Mouse (Mus musculus) adrenal gland, adult (tissue): ENCODE data around the gene Sipa1l3.

Experiments used
- DNase-seq, 2 experiments: peaks; one replicate each; pipeline ENCODE4 v3.0.0; 2022 to 2023; ENCODE audit warnings: low spot score in 1 of 2; ENCODE audit not compliant: inconsistent age in 2 of 2

Sipa1l3 gene

DNA sequence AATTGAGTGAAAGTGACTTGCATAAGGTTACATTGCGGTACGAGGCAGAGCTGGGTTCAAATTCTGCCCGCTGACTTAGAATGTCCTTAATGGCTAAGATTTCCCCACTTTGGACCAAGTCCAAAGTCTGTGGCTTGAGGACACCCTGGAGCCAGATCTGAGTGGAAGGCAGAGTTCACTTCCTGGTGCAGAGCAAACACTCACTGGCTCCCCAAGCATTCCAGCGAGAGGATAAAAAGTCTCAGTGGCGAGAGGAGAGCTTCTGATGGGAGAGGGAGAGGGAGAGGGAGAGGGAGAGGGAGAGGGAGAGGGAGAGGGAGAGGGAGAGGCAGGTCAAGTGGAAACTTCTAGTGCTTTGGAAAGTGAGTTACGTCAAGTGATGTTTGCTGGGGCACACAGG, 100.2 kb downstream of the Sipa1l3 start:
- DNase-seq, result no peak

DNA sequence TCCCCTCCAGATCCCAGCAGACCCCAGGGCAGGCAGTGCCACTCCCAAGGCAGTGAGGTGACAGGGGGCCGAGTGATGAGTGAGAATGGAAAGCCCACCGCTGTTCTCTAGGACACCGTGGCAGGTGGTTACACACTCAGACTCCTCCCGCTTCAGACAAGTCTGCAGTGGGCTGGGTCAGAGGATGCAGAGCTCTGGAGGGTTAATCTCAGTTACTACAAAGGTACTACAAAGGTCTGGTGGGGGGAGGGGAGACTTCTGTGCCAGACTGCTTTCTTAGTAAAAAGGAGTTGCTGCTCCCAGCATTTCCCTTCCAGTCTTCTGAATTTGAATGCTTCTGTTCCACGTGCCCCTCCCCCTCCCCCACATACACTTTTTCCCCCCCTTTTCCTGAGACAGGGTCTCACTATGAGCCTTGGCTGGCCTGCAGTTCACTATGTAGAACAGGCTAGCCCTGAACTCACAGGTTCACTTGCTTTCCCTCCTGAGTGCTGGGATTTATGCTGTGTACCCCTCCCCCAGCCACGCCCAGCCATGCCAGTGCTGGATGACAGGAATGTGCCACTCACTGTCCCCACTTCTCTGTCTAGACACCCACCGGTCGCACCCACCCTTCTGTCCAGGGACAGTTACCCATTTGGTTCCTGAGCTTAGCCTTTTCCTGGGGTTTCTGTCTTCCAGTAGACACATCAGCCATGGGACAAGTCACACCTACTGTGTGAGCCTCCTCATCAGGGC, 100.9 kb downstream of the Sipa1l3 start:
- no peak for DNase-seq

DNA sequence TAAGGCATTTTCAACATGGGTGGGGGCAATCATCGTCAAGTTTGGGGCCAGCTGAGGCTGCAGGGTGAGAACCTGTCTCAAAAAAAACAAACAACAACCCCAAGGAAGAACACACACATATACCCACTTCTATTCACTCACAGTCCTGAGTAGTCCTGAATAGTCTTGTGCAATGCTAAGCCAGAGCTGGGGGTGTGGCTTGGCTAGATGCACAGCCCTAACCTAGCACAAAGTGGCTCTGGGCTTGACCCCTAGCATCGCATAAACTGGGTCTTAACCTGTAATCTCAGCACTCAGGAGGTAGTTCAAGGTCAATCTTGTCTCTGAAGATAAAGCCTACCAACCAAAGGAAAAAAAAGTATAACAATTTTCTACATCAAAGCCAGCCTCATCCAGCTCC, 101.5 kb downstream of the Sipa1l3 start:
- DNase-seq, result no peak

DNA sequence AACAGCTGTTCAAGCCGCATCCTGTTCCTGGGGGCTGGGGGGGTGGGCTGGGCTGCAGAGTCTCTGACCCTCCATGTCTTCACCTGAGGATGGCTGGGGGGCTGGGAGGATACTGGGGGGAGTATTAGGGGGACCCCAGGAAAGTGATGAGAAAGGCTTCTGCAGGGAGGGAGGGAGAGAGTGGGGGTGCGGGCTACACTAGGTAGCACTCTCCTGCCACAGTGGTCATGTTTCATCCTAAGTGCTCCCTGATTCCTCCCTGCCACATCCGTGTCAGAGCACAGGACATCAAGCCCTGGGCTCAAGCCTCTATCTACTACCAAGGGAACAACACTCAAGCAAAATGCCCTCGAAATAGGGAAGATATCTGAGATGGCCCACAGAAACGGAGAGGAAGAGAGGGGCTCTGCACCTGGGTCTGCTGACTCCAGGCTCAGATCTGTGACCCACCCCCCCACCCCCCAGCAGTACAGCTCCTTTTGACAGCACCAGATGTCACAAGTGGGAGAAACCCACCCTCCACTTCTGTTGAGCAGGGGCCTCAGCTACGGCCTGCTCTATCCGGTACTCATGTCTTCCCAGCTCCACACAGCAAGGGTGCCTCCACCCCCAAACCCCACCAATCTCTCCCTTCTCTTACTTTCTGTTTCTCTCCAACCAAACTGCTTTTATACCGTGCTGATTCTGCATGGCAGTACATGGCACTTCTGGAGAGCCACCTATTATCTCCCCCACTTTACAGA, 106.4 kb downstream of the Sipa1l3 start:
- DNase-seq, result no peak

DNA sequence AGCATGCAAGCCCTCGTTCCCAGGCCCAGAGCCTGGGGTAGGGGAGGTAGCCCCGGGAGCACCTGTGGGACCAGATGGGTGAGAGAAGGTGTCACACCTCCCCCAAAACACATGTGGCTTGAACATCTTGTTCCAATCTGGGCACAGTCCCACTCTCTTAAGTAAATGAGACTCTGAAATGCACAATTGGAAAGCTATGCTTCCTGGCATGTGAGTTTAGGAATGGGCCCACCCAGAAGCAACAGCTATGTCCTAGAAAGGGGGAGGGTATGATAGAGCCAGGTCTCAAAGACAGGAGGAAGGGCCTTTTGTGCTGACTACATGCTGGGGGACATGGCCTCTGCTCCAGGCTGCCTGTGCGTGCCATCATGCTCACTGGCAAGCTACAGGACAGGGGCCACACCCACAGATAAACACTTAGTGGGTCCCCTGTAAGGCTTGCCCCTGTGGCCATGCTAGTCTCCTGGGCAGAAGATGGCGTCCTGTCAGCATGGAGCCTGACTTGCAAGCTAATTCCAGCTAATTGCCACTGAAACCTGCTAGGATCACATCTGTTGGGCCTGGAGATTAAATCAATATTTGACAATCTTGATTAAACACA, 107.1 kb downstream of the Sipa1l3 start:
- DNase-seq, result no peak

DNA sequence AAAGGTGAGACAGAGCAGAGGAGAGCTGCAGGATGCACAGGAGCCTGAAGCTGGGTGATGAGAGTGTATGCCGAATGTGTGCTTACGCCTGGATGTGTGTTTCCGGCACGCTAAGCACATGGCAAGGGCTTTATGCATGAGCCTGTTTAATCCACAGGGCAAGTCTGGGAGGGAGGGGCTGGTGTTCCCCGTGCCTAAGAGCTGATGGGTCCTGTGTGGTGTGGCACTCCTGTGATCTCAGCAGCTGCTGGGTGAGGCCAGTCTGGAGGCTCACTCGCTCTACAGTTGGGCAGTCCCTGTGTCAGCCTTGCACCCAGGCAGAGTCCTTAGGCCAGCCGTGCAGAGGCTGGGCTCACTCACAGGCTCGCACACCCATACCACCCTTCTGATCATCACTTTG, 108.0 kb downstream of the Sipa1l3 start:
- no peak for DNase-seq

DNA sequence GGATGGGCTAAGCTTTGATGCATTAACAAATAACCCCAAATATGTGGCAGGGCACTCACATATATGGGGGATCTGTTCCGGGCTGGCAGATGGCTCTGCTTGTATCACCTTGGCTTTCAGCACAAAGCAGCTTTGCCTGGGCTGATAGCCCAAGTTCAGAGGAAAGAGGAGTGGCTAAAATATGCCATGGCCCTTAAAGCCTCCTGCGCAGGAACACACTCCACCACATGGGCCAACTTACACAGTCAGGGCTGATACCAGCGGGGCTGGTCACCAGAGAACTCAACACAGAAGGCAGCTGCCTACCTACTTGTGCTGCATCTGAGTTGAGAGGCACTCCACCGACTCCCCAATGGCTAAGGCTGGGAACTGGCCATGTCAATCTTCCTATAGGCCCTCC, 111.6 kb downstream of the Sipa1l3 start:
- DNase-seq, result no peak

DNA sequence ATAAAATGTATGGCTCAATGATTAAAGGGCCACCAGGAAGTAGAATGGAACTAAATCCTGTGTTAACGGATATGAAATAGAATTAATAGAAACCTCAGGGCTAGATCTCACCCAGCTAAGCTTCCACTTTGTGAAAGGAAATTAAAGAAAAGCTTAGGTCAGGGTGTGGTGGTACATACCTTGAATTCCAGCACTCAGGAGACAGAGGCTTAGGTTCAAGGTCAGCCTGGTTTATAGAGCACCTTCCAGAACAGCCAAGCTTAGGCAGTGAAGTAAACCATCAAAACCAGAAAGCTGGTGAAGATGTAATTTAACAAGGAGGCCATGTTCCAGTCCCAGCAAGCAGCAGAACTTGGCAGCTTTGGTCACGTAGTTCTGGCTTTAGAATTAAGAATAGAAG, 114.3 kb downstream of the Sipa1l3 start:
- no peak for DNase-seq

DNA sequence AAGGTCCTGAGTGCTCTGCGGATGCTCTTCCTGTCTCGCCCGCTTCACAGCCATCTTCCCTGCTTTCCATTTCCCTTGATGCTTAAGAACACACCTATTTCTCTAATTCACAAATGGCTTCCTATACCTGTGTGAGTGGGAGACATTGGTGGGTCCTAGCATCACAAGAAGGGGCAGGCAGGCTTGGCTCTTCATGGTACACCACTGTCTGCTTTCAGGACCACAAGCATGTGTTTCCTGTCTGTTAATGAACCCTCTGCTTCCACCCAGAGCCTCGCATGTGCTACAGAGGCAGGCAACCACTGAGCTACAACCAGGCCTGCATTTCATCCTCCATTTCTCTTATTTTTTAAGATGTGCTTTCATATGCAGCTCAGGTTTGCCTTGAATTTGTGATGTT, 116.4 kb downstream of the Sipa1l3 start:
- DNase-seq, result no peak

DNA sequence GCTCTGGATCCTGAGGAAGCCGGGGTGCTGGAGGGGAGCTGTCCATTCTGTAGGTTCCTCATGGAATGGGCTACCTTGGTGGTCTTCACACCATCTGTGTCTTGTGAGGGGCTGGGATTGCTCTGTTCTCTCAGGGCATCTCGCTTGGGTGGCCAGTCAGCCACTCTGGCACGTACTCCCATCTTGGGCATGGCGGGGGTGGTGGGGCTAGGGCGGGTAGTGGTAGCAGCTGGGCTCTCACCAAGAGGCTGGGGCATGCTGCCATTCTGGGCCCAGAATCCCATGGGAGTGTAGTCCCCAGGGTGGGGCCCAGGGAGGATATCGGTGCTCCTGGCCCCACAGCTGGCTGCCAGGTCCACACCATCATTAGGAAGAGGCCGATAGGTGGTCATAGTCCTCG, 118.0 kb downstream of the Sipa1l3 start:
- no peak for DNase-seq

DNA sequence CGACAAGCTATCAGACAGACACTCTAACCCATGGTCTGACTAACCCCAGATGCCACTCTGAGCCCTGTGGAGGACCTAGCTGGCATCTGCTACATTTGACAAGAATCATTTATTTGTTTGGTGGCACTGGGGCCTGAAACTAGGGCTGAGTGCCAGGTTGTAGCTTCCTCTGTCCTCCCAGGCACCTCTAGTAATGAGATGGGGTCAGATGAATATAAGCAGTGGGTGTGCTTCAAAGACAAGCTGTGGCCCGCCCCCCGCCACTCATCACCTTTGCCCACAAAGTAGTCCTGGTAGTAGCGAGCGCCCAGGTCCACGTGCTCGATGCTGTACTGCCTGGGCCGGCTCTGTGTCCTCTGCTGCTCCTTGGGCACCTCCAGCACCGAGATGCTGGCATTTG, 119.4 kb downstream of the Sipa1l3 start:
- no peak for DNase-seq

DNA sequence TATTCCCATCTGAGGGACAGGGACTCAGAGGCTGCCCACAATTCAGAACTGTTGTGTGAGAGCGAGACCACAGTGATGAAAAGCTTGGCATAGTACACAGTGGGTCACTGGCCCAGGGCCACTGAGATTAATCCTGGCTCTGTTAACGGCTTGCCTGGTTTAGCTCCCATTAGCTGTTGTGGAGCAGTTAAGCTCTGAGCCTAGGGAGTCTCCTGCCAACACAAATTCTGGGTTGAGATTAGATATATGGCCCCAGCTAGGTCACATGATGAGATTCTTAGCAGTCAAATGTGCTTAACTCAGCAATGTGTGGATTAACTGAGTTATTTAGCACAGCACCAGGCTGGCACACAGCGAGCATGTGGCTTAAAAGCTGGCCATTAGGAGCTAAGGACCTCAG, 121.0 kb downstream of the Sipa1l3 start:
- DNase-seq, result no peak

DNA sequence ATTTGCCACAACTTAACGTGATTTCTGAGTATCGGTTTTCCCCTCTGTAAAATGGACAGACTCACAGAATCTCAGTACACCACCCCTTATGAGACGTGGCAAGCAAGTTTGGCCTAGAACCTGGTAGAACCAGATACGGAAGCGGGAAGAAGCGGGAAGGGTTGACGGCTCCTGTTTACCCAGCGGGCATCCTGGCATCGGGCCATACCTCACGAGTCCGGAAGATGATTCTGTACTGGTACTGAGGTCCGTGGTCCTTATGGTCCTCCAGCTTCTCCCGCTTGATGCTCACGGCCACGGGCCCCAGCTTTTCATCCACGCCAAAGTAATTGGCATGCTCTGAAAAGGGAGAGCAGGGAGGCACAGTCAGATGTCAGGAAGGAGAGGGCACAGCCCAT, 121.5 kb downstream of the Sipa1l3 start:
- no peak for DNase-seq

DNA sequence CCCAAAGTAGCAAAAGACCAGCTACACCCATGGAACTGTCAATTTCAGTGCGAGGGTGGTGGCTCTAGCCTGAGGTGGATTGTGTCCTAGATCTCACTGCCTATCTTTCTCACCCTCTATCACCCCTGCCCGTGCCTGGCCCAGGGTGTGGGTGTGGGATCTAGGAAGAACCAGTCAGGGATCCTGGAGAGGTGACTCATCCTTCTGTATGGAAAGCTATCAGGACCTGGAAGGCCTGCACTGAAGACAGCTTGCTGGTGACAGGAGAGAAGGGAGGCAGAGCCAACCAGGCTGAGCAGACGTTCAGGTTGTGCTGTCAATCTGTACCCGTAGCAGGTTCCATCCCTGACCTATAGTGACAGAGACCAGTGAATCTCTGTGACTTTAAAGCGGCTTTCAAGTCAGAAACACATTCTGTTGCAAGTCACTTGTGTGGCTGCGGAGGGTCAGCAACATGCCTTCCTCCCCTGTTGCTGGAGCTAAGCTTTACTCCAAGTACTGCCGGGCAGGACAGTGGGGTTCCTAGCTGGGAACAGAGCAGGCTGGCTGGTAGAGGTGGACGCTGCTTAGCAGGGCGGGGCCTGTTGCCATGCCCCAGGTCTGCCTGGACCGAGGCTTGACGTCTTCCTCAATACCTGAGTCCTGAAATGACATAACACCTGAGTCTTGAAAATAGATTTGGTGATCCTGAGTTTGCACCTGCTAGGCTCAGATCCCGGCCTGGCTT, 122.1 kb downstream of the Sipa1l3 start:
- no peak for DNase-seq

DNA sequence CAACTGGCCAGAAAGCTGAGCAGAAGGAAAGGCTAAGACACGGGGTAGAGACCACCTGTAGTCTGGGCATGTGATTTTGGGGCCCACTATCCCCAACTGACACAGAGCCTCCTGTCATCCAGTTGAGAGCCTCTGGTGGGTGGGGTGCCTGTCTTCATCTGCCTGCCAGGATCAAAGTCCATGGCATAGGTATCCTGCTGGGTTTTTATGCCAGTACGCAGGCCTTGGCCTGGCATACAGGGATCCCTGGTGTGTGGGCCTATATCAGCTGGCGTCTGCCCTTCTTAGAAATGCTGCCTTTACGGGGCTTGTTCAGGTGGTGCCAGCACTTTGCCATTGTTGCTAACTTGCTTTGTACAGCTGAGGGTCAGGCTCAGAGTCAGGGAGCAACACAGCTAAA, 123.3 kb downstream of the Sipa1l3 start:
- no peak for DNase-seq

DNA sequence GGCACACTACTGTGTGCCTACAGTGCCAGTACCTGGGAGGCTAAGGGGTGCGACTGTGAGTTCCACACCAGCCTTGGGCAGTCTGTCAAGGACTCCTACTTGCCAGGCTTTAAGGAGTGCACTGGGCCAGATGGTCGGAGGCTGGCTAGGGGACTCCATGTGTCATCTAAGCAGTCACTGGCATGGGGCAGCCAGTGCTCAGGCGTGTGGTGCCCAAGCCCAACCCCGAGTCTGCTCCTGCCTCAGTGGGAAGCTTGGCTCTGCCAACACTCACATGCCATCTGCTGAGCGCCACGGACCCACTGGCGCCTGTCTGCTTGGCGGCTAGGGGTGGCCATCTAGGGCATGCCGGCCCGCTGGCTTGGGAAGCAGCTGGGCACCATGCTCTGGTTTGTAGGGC, 125.1 kb downstream of the Sipa1l3 start:
- DNase-seq, result no peak

DNA sequence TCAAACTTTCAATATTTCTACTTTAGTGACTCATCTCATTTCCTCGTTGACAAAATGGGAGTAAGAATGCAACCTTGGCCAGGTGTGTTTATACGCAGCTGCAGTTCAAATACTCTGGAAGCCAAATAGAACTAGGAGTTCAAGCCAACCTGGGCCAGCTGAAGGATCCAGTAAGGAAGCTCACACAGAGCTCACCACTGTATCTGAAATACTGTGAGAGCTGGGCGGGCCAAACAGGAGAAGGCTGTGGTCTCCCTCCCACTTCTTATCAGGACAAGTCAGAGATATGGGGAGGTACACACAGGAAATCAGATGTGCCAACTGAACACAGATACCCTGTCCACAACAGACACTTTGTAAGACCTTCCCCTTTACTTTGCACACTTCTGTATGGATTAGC, 125.6 kb downstream of the Sipa1l3 start:
- no peak for DNase-seq

DNA sequence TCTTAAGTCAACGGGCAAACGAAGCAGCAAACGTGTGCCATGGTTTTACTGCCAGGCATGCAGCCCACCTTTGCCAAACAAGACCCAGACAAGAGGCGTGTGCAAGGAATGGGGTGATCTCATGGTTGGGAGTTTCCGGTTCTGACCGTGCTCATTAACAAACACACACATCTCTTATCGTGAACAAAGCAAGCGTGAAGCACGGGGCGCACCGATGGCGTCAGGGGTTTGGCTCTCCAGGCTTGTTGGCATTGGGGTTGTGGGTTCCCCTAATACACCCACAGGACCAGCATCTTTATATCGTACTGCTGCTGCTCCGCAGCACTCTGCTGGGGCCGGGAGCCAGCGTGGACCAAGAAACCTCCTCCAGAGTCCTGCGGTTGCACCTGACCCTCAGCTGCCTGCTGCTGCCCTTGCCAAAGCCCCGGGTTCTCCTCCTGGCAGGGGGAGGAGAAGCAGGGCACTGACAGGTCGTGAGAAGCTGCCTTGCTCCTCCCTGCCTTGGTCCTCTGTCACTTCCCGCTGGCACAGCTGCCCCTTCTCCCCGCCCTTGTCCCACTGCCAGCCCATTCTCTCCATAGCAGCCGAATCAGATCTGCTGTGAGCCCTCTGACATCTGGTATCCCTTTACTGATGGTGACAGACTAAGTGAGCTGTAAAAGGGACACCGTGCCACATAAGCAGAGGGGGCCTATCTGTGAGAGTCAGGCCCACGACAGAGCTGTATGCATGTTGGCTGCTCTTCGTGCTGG, 126.5 kb downstream of the Sipa1l3 start:
- no peak for DNase-seq

DNA sequence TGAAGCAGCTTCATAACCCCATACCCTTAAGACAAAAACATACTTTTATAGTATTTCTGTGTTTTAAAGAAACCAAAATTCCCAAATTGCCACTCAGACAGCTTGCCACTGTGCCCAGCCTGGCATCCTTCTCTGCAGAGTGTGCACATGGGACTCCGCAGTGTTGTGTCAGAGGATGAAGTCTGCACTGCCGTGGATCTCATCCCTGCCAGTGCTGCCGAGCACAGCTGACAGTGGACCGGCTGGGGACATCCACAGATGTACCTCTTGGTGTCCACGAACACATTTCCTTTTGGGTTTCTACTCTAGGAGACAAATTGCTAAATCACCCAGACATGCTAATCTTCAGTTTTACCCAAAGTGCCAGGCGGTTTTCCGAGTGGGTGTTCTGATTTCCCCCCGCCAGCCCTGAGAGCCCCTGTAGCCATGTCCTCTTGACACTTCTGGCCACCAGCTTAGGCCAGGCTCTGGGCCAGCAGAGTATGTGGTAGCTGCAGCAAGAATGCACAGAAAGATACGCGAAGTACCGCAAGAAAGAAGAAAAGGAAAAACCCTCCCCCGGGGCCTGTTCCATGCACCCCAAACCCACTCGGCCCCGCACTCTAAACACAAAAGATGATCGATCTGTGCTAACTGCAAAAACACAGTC, 127.2 kb downstream of the Sipa1l3 start:
- no peak for DNase-seq

DNA sequence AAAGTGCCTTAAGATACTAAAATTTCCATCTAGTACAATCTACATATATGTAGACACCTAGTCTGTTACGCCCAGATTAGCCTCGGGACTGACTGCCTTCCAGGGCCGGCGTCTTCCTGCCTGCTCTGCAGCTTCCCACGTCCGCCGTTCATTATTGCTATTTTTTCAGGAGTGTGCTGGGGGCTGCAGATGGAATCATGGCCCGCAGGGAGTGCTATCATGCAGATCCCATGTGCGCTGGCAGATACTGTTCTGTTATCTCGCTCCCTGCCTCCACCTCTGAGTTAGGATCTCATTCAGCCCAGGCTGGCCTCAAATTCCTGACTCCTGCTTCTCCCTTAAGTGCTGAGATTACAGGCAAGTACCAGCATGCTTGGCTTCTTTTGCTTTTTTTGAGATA, 128.2 kb downstream of the Sipa1l3 start:
- DNase-seq, result no peak
